Mouse (Mus musculus) liver, embryonic 14.5 days (tissue): ENCODE results near the gene Tiam2. TPM values are rescaled to one million over a fixed set of nuclear protein-coding genes. Genes with fewer than 3 reads are reported as not detected.

Source experiments
- ATAC-seq: fragments of 200-750 bp; cut with Nextera tagmentation; 2 replicates; pipeline ENCODE4 v1.8.0; 2017; ENCODE audit warnings: moderate number of reproducible peaks, mild to moderate bottlenecking, moderate library complexity; ENCODE audit not compliant: insufficient read depth
- DNase-seq, 3 experiments: peaks; one replicate each; pipeline ENCODE4 v3.0.0-alpha.2; 2012 to 2013; ENCODE audit warnings: low read depth in 3 of 3, low spot score in 3 of 3
- H3K27ac ChIP-seq: fragments of 300-500 bp; sonication (generic); 2 replicates; pipeline ENCODE4 v1.5.1; 2014; ENCODE audit warnings: moderate library complexity, mild to moderate bottlenecking, control low read depth, inconsistent platforms
- H3K27me3 ChIP-seq: fragments of 300-500 bp; sonication (generic); 2 replicates; pipeline ENCODE4 v1.6.1; 2014; ENCODE audit warnings: mild to moderate bottlenecking, low read length, moderate library complexity; ENCODE audit not compliant: control insufficient read depth, insufficient read depth
- H3K36me3 ChIP-seq: fragments of 300-500 bp; sonication (generic); replicated peaks from 2 replicates; pipeline ENCODE4 v1.6.1; 2014; ENCODE audit warnings: low read depth; ENCODE audit not compliant: control insufficient read depth, insufficient read depth
- H3K4me1 ChIP-seq, 2 experiments: fragments of 200-500 bp in 1 of 2; fragments of 300-500 bp in 1 of 2; sonication (generic) in 1 of 2; replicated peaks; 2 replicates each; pipeline ENCODE4 v1.6.1; 2012 to 2014; ENCODE audit warnings: antibody characterized with exemption in 1 of 2, inconsistent platforms in 1 of 2, low read length in 1 of 2; ENCODE audit not compliant: control insufficient read depth in 2 of 2, insufficient read depth in 2 of 2
- H3K4me2 ChIP-seq: fragments of 300-500 bp; sonication (generic); 2 replicates; pipeline ENCODE4 v1.6.1; 2014; ENCODE audit warnings: low read depth, mild to moderate bottlenecking, control low read depth, moderate library complexity
- H3K4me3 ChIP-seq, 2 experiments: fragments of 200-500 bp in 1 of 2; fragments of 300-500 bp in 1 of 2; sonication (generic) in 1 of 2; 2 replicates each; pipeline ENCODE4 v1.5.1; 2012 to 2014; ENCODE audit warnings: low read depth in 2 of 2, low read length in 2 of 2, mild to moderate bottlenecking in 2 of 2, control low read depth in 1 of 2, inconsistent platforms in 1 of 2, moderate library complexity in 1 of 2; ENCODE audit not compliant: insufficient read depth in 1 of 2
- H3K9ac ChIP-seq: fragments of 300-500 bp; sonication (generic); replicated peaks from 2 replicates; pipeline ENCODE4 v1.6.1; 2014; ENCODE audit warnings: mild to moderate bottlenecking, control low read depth, moderate library complexity
- H3K9me3 ChIP-seq: fragments of 300-500 bp; sonication (generic); 2 replicates; pipeline ENCODE4 v1.6.1; 2016; ENCODE audit warnings: low read length, mixed read lengths; ENCODE audit not compliant: control insufficient read depth
- CTCF ChIP-seq: IDR thresholded peaks from 2 replicates; pipeline ENCODE4 v1.5.1; 2016; ENCODE audit warnings: antibody characterized with exemption, low read depth, control low read depth
- EP300 ChIP-seq: IDR thresholded peaks from 2 replicates; pipeline ENCODE4 v1.6.1; 2016; ENCODE audit warnings: antibody characterized with exemption, low read depth
- WGBS: fragments of 180-500 bp; shearing (Covaris S2); extraction: QIAGEN DNeasy Blood & Tissue Kit; methylation state at CpG from one replicate; pipeline ENCODE4 v1.1.7; 2014; ENCODE audit not compliant: insufficient replicate concordance; 5-methylcytosine and 5-hydroxymethylcytosine counted together
- polyA plus RNA-seq, 2 experiments: library from polyadenylated mRNA; depleted of rRNA in 1 of 2; stranded (reverse) in 1 of 2; unstranded in 1 of 2; fragments of >200 nt; fragmentation: Nextera tagmentation in 1 of 2; extraction: Ambion mirVana in 1 of 2; gene quantifications; 2 replicates each; pipeline versions ENCODE4 v1.2.1 to v1.2.3; 2012 to 2014

Tiam2 gene
- polyA plus RNA-seq, 2 experiments: 0.30 to 0.60 TPM

DNA sequence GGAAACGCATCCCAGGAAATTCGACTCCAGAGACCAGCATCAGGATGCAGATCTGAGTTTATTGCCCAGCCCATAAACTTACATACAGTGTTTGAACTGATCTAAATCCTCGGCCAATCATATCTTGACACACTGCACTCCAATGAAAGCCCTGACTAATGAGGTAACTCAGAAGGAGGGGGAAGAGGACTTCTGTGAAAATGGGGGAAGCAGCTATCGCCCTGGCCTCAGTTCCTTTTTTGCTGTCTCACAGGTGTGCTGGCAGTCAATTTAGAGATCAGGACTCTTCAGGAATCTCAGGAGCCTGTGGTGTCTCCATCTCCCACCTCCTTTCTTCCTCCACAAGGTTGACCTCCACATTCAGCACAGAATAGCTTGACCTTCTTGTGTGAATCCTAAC, 61.4 kb downstream of the Tiam2 start:
- Histone ChIP-seq H3K27me3 (no peaks in the 10 kb centered on the region), H3K4me3 (no peak overlapping the region), H3K36me3 (no peaks in the 10 kb centered on the region), H3K9ac (no peak overlapping the region), H3K9me3 (no peaks in the 10 kb centered on the region), H3K27ac (no peak overlapping the region), H3K4me2 (no peak overlapping the region), H3K4me1 (no peaks in the 10 kb centered on the region)
- TF ChIP-seq EP300: no peak
- no peak for TF ChIP-seq CTCF
- ATAC-seq (no peak), DNase-seq (no peak)
- WGBS: 37% methylated on average over 4 of the region's 4 CpGs

DNA sequence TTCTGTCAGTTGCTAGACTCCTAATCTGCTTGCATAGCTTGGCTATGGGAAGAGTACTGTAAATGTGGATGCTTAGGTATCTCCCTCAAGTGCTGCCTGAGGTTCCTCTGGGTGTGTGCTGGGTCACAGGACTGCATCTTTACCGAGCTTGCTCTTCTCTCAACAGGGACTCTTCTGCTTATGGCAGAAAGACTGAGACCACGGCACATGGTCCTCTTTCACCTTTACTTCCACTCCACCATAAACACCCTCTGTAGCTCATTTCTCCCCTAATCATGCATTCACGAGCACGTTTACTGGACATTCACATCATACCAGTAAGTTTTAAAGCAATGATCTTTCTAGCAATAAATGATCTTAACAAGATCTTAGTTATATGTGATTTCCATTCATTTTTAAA, 63.4 kb downstream of the Tiam2 start:
- H3K27ac ChIP-seq: no peak overlapping the region
- no peaks in the 10 kb centered on the region for H3K27me3 ChIP-seq

DNA sequence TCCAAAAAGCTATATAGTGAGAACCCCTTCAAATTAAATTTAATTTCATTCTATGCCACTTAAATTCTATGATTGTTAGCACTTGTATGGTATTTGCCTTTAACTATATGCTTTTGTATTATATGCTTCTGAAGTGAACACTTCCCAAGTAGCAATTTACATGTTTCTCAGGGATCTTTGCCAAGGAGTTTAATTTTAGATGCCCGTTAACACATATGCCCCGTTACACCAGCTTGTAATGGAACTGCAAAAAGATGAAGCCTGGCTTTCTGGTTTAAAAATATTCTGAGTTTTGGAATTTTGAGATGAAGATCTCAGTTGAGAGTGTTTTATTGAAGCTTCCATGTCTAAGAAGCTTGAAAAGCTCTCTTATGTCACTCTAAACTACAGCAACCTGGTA, 67.6 kb downstream of the Tiam2 start:
- Histone ChIP-seq H3K4me3 (no peak overlapping the region), H3K36me3 (no peaks in the 10 kb centered on the region), H3K27me3 (no peaks in the 10 kb centered on the region), H3K9ac (no peak overlapping the region), H3K4me2 (no peak overlapping the region), H3K9me3 (no peaks in the 10 kb centered on the region), H3K4me1 (no peaks in the 10 kb centered on the region), H3K27ac (no peak overlapping the region)
- WGBS: 78% methylated on average over 2 of the region's 2 CpGs
- no peak for TF ChIP-seq CTCF
- TF ChIP-seq EP300: no peak
- no peak for DNase-seq
- ATAC-seq: no peak

More for the DNA sequence above, 63.4 kb downstream of the Tiam2 start:
- ATAC-seq: no peak
- no peak for TF ChIP-seq EP300
- TF ChIP-seq CTCF: no peak
- DNase-seq: no peak
- 57% methylated on average over 4 of the region's 4 CpGs for WGBS
- Histone ChIP-seq H3K9me3 (no peaks in the 10 kb centered on the region), H3K4me3 (no peak overlapping the region), H3K36me3 (no peaks in the 10 kb centered on the region), H3K4me2 (no peak overlapping the region), H3K9ac (no peak overlapping the region), H3K4me1 (no peaks in the 10 kb centered on the region)

DNA sequence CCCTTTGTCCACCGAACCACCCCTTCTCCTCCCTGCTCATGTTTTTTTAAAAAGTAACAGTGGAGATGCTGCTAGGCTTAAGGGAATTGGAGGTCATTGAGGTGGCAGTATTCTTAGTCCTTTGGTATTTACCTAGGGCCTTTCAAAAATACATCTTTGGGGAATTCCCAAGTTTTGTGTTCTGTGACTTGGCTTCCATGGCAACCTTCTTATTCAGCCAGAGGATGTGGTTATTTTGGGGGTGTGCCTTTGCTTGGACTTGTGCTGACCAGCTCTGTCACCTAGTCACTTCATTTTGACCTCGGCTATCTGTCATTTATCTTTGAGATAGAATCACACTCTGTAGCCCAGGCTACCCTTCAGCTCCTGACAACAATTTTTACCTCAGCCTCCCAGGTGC, 68.6 kb downstream of the Tiam2 start:
- Histone ChIP-seq H3K9me3 (no peaks in the 10 kb centered on the region), H3K4me1 (no peaks in the 10 kb centered on the region), H3K27me3 (no peaks in the 10 kb centered on the region), H3K9ac (no peak overlapping the region), H3K4me3 (no peak overlapping the region), H3K36me3 (no peaks in the 10 kb centered on the region), H3K4me2 (no peak overlapping the region), H3K27ac (no peak overlapping the region)
- 55% methylated on average over 2 of the region's 2 CpGs for WGBS
- ATAC-seq (no peak), DNase-seq (no peak)
- TF ChIP-seq EP300 (no peak), CTCF (no peak)

DNA sequence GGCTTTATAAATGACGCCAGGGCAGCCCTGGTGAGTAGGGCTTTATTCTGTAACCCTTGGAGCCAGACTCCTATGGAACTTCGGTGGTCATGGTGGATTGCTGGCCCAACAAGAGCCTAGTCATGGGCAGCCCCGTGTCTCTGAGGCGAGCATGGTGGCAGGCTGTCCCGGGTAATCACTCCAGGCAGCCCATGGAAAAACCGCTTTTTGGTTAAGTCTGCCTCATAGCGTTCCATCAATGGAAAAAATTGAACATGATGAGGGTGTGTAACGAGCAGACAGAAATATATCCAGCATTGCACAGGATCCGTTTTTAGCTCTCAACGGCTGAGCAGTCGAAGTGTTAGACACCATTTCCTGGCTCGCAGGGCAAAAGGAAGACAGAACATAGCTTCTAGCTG, 70.5 kb downstream of the Tiam2 start:
- H3K4me3 ChIP-seq: no peak overlapping the region
- H3K4me2 ChIP-seq: no peak overlapping the region
- no peak for DNase-seq
- ATAC-seq: no peak
- H3K9ac ChIP-seq: no peak overlapping the region
- H3K4me1 ChIP-seq: no peaks in the 10 kb centered on the region
- TF ChIP-seq EP300: no peak
- no peak for TF ChIP-seq CTCF
- H3K36me3 ChIP-seq: no peaks in the 10 kb centered on the region
- WGBS: 41% methylated on average over 12 of the region's 12 CpGs
- H3K27ac ChIP-seq: no peak overlapping the region
- H3K27me3 ChIP-seq: no peaks in the 10 kb centered on the region
- H3K9me3 ChIP-seq: no peaks in the 10 kb centered on the region
